Mouse (Mus musculus) brown adipose tissue, adult 24 weeks (tissue): ENCODE measurements around the gene Scrt2. TPM values are rescaled to one million over a fixed set of nuclear protein-coding genes. Genes with fewer than 3 reads are reported as not detected.

ENCODE experiments used
- H3K27ac ChIP-seq: fragments of 200-500 bp; replicated peaks from 2 replicates; pipeline ENCODE4 v1.5.1; 2012; ENCODE audit warnings: low read depth, mild to moderate bottlenecking, low read length
- H3K4me1 ChIP-seq: fragments of 200-500 bp; 2 replicates; pipeline ENCODE4 v1.6.1; 2012; ENCODE audit warnings: low read length, mixed read lengths; ENCODE audit not compliant: control insufficient read depth, insufficient read depth, insufficient read length
- H3K4me3 ChIP-seq: fragments of 200-500 bp; 2 replicates; pipeline ENCODE4 v1.5.1; 2012; ENCODE audit warnings: low read depth, mild to moderate bottlenecking, low read length, moderate library complexity; ENCODE audit not compliant: insufficient read depth
- polyA plus RNA-seq: library from polyadenylated mRNA; stranded (reverse); fragments of >200 nt; gene quantifications from 2 replicates; pipeline ENCODE4 v1.2.4, GENCODE M21; 2012; ENCODE audit not compliant: missing spikeins, insufficient read depth, insufficient read length

The Scrt2 gene
- polyA plus RNA-seq, 1 experiment, result not detected

DNA sequence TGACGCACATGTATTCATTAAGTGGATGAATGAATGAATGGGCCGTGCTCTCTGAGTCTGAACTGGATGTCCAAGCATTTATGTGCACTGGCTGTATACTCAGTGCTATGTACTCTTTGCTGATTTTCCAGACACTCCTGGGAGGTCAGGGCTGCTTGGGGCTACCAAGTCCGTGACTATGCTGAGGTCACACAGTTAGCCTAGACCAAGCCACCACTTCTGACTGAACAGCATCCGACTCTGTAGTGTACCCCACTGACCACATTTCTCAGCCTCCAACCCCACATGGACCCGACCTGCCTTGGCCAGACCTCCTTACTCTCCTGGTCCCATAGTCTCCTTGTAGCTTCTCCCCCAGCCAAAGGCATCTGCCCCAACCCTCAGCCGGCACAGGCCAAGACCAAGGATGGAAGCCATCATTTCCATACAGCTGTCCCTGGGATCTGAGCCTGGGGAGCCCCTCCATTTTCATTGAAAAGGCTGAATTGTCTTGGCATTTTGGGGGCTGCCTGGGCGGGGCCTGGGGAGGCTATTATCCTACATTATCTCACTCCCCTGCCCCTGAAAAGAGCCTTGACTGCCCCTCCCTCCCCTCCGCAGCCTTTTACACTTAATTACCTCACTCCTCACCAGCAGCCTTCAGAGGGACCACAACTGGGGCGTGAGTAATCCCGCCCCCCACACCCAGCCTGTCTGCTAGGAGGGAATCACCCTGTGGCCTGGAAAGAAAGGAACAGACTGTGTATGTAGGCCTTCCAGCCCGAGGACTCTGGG lies 12.5 kb upstream of the Scrt2 start:
- Histone ChIP-seq H3K27ac (no peak overlapping the region), H3K4me3 (no peak overlapping the region), H3K4me1 (no peaks in the 10 kb centered on the region)

DNA sequence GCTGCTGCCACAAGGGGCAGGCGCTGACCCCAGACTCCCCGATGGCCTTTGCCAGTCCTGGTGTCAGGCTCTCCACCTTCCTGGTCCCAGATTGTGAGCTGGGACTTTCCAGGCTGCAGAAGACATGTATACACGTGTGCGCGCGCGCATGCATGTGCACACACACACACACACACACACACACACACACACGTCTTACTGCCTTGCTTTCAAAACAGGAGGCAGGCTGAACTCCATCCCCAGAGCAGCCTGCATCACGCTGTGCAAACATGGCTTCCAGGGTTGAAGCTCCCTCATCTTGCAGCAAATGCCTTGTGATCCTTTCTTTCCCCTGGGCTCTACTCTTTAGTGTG lies 11.9 kb upstream of the Scrt2 start:
- no peak overlapping the region for H3K4me3 ChIP-seq
- H3K27ac ChIP-seq, result no peak overlapping the region
- H3K4me1 ChIP-seq, result no peaks in the 10 kb centered on the region

DNA sequence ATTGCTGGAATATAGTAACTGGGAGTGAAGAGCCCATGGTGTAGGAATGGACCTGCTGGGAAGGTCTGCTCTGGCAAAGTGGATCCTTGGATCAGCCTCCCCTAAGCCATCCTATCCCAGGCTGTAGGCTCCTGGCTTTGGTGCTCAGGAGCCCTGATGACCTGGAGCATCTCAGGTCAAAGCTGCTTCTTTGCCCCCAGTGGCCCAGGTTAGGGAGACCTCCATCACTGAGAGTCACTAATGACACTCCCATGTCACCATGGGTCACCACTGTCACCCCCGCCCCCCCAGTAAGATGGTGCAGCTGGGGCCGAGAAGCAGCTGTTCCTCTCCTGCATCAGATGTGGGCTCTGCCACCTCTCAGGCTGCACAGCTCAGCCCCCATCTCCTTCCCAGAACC lies 11.4 kb upstream of the Scrt2 start:
- H3K4me1 ChIP-seq, result no peaks in the 10 kb centered on the region
- H3K27ac ChIP-seq, result no peak overlapping the region
- H3K4me3 ChIP-seq, result no peak overlapping the region

DNA sequence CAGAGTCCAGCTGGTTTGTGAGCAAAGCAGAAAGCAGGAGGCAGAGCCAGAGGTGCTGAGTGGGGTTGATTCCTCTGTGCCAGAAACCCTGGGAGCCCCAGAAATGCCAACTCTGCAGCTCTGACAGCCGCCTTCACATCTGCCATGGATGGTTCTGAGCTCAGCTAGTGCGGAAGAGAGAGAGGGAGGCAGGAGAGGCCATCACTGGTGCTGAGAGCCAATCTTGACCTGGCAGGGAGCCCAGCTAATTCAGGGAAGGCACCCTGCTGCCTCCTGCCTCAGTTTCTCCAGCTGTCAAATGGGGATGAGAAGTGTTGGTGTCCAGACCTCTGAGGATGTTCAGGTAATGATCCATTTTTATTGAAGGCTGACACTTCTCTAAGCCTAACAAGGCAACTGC lies 6.8 kb upstream of the Scrt2 start:
- H3K27ac ChIP-seq, result no peak overlapping the region
- no peak overlapping the region for H3K4me3 ChIP-seq
- no peaks in the 10 kb centered on the region for H3K4me1 ChIP-seq

DNA sequence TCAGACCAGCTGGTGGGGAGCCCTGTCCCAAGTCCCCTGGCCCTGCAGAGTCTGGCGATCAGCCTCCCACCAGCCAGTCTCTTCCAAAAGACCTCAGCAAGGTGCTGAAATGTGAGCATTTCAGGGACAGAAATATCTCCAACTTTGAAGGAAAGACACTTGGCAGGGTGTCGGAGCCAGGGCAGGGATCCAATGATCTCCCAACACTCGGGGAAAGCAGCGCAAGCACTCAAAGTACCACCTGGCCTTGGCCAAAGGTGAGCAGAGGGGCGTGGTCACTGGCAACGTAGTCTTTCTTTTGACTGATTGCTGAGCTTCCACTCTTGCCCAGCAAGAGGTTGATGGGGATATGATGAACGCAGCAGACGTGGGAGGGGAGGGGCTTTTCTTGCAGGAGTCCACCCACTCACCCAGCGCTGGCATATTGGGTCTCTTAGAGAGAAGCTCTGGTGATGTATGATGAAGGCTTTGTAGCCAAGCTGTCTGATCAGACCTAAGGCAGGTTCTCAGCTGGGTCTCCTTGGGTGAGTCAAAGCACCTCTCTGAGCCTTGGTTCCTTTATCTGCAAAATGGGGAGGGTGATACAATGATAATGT lies 5.9 kb upstream of the Scrt2 start:
- Histone ChIP-seq H3K4me1 (no peaks in the 10 kb centered on the region; the same call in 1 of the 2 replicates), H3K4me3 (no peak overlapping the region), H3K27ac (no peak overlapping the region)

DNA sequence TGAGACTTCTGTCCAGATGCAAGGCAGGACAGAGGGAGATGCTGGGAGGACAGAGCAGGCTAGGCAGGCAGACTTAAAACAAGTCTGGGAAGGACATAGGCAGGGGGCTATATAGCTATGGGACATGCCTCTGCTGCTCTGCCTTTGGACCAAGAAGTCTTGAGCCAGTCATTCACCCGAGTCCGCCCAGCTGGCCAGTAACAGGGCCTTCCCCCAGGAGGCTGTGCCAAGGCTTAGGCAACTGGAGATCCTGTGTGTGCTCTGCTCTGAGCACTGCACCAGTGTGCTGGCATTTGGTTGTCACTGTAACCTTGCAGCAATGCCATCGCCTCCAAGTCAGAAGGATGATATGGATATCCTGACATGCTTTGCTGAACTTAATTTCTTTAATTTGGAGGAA lies 4.0 kb upstream of the Scrt2 start:
- no peak overlapping the region for H3K27ac ChIP-seq
- H3K4me3 ChIP-seq, result no peak overlapping the region
- no peaks in the 10 kb centered on the region; the same call in 1 of the 2 replicates for H3K4me1 ChIP-seq

DNA sequence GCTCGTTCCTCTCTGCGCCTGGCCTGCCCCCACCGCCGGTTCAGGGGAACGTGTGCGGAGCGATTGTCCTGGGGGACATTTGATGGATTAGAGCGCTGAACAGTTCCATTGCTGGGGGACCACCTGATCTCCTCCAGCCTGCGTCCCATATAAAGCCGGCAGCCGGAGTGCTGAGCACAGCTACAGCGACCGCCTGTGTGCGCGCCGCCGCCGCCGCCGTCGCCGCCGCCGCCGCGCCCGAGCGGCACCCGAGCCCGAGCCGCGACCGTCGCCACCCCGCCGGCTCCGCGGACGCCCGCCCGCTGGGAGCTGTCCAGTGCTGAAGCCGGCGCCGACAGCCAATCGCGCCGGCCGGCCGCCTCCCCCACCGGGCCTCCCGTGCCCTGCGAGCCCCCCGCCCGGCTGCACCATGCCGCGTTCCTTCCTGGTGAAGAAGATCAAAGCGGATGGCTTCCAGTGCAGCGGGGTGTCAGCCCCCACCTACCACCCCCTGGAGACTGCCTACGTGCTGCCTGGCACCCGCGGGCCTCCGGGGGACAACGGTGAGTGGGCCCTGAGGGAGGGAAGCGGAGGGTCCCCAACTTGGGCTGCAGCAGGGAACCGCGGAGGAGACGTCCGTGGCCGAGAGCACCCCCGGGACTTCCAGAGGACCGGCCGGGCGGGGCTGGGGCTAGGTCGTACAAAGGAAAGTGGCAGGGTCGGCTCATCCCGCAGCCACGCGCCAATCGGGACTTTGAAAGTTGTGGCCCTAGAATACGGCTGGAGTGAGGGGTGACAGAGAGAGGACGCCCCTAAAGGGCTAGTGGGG lies 516 bp downstream of the Scrt2 start:
- H3K4me1 ChIP-seq, result no peaks in the 10 kb centered on the region; the same call in 1 of the 2 replicates
- no peak overlapping the region for H3K27ac ChIP-seq
- peak overlapping the region; percentile 50; the same call in 1 of the 2 replicates for H3K4me3 ChIP-seq

DNA sequence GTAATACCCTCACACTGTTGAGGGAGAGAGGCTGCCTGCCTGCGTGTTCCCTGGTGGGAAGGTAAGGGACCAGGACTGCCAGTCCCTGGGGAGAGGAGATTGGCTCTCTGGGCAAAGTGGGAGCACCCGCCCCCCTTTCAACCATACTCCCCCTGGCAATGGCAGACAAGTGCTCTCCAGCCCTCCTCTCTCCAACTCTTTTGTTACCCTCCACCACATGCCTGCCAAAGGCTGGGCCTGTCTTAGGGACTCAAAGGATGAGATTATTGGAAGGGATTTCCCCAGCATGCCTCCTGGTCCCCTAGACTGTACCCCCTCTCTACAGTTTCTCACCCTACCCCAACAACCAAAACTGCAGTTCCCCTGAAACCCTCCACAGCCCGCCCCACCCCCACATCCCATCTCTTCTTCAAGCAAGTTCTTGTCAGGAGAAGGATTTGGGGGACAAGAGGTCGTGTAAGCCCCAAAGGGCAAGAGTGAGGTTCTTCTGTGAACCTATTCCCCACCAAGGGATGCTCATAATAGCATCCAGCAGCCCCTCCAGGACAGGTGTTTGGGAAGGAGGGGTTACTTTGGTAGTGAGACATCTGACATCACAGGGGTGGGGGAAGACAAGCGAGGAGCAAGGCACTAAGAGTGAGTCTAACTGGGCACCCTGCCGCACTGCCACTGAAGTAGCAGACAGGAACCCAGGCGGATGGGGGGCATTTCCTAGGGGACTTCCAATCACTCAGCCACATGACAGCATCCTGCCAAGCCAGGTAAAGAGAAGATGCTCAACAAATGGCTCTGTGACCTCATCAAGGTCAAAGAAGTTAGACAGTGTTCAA lies 1.3 kb downstream of the Scrt2 start:
- H3K27ac ChIP-seq, result no peak overlapping the region
- no peaks in the 10 kb centered on the region; the same call in 1 of the 2 replicates for H3K4me1 ChIP-seq
- H3K4me3 ChIP-seq, result no peak overlapping the region

DNA sequence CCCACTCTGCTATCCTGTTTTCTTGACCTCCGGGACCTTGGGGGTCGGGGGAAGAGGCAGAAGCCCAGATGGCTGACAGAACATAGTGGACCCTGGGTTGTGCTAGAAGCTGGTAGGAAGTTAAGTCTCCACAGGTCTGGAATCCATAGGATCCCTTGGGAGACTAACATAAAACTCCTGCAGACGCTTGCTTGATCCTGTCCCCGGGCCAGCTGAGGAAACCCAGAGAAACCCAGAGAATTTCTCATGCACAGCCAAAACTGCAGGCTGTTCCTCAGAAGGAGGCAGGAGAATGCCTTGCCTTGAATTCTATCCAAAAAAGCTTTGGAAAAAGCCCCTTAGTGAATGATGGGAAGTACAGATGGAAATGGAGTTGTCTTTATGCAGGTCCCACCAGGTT lies 2.1 kb downstream of the Scrt2 start:
- H3K4me1 ChIP-seq, result no peaks in the 10 kb centered on the region; the same call in 1 of the 2 replicates
- no peak overlapping the region for H3K27ac ChIP-seq
- no peak overlapping the region for H3K4me3 ChIP-seq

DNA sequence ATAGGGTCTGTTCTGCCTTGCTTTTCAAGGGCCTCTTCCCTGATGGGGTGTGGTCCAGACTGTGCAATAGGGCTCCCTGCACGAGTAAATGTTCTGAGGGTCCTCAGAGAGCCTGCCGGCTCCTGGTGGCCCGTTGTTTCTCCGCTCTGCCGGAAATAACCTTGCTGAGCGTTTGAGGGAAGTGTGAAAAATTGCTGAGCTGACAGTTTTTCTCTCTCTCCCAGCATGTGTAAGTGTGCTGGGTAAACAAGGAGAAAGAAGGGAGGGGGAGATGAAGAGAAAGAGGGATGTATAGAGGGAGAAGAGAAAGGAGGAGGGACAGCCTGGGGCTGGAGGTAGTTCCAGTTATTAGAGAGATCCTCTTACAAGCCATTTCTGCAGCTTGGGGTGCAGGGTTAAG lies 3.0 kb downstream of the Scrt2 start:
- H3K27ac ChIP-seq, result no peak overlapping the region
- no peaks in the 10 kb centered on the region; the same call in 1 of the 2 replicates for H3K4me1 ChIP-seq
- H3K4me3 ChIP-seq, result no peak overlapping the region

DNA sequence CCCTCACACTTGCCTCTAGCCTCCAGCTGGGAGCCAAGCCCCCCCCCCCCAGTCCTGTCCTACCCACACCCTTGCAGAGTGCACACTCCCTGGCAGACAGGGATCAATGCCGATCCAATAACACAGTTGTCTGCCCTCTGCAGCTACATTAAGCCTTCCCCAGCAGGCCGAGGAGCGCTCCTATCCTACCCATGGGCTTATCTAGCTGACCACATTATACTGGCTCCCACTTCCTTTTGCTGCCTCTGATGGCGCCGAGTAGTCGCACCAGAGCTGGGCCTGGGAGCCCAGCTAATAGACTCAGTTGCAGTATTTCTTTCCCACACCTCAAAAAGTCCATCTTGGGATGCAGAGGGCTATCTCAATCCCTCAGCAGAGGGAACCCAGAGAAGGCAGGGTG lies 4.1 kb downstream of the Scrt2 start:
- Histone ChIP-seq H3K4me3 (no peak overlapping the region), H3K4me1 (no peaks in the 10 kb centered on the region; the same call in 1 of the 2 replicates), H3K27ac (no peak overlapping the region)

DNA sequence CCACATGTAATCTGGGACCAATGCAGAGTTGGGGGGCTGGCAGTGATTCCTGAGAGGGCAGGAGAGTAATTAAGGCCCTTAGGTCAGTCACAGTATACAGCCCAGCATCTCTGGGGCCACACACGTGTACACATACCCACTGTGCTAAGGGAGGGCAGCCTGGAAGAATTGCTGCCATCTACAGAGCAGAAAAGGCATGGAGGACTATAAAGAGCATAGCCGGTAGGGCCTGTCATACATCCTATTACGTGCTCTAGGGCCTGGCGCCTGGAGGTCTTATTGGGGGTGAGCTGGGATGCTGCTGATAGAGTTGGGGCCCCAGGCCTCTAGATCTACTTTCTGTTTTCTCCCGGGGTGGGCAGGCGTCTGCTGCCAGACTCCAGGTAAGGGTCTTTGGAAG lies 5.1 kb downstream of the Scrt2 start:
- Histone ChIP-seq H3K27ac (no peak overlapping the region), H3K4me3 (no peak overlapping the region), H3K4me1 (no peaks in the 10 kb centered on the region; the same call in 1 of the 2 replicates)

DNA sequence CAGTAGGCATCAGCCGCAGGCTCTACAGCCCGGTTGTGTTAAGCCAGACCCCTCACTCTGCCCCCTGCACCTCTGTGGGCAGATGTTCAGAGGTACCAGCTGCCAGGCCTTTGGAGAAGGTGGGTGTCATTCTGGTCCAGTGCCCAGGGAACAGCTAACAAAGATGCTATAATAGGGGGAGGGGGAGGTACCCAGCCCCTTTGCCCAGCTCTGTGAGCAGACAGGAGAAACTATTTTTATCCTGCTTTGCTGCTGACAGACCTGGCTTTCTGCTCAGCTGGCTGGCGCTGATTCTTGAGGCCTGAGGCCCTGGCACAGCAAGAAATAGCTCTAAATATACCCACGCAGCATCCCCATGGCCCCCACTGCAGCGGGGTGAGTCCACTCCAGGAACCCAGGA lies 5.8 kb downstream of the Scrt2 start:
- H3K27ac ChIP-seq, result no peak overlapping the region
- H3K4me1 ChIP-seq, result no peaks in the 10 kb centered on the region; the same call in 1 of the 2 replicates
- no peak overlapping the region for H3K4me3 ChIP-seq

DNA sequence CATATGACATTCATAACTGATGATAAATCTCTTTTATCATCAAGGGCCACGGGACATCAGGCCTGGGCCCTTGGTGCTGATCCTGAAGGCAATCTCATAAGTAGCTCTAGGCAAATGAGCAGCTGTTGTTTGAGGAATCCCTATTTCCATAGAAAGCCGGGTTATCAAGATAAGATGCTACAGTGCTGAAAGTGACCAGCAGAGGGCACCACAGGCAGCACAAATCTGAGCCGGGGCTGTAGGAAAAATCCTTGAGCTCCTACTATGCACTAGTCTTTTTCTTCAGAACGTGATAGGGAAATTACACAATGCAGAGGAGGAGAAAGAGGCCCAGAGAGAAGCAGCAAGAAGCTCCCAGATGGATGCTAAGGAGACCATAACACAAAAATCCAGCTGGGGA lies 7.7 kb downstream of the Scrt2 start:
- Histone ChIP-seq H3K4me1 (no peaks in the 10 kb centered on the region), H3K4me3 (no peak overlapping the region), H3K27ac (no peak overlapping the region)

DNA sequence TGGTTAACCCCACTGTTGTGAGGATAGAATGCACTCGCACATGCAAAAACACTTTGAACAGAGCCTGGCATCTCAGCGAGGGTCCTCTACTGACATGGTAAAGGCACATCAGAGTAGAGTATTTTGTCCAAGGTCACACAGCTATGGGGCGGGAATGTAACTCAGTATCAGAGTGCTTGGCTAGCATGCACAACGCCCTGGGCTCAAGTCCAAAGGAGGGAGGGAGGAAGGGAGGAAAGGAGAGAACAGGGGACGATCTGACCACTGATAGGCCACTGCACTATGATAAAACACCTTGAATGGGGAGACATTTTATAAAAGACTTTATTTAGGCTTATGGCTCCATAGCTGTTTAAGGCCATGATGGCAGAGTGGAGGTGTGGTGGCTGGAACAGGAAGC lies 8.3 kb downstream of the Scrt2 start:
- Histone ChIP-seq H3K4me3 (no peak overlapping the region), H3K4me1 (no peaks in the 10 kb centered on the region), H3K27ac (no peak overlapping the region)
